Mouse (Mus musculus): Measurements from ENCODE around the gene Nup188.

GRCm38 (mm10) chr2:30281651-30282050 lies 4.5 kb upstream of the Nup188 start:
- no peak for TF ChIP-seq CTCF (conservative IDR thresholded peaks at IDR 0.05; ENCODE audit: low read length)
- TF ChIP-seq POU5F1 (IDR thresholded peaks at IDR 0.05; ENCODE audit: borderline replicate concordance, low read length): no peak

All from E14TG2a.4 (cell line).